Mouse (Mus musculus) CH12.LX (cell line): Measurements from ENCODE around the gene Rpl7l1. TPM values are rescaled to one million over a fixed set of nuclear protein-coding genes. Genes with fewer than 3 reads are reported as not detected.

Source experiments
- DNase-seq: peaks from one replicate; pipeline ENCODE4 v3.0.0-alpha.2; 2013; ENCODE audit errors: extremely low read depth
- H3K27ac ChIP-seq: 2 replicates; pipeline ENCODE4 v1.5.1; 2012; ENCODE audit warnings: low read depth, mild to moderate bottlenecking, control low read depth, moderate library complexity; ENCODE audit not compliant: insufficient read depth
- H3K27me3 ChIP-seq: replicated peaks from 2 replicates; pipeline ENCODE3; 2012; ENCODE audit warnings: inconsistent platforms
- H3K36me3 ChIP-seq, 2 experiments: replicated peaks in 1 of 2; 2 replicates each; pipeline versions ENCODE3 to v1.6.1; 2012; ENCODE audit warnings: inconsistent platforms in 1 of 2, low read length in 1 of 2, mild to moderate bottlenecking in 1 of 2, mixed read lengths in 1 of 2, moderate library complexity in 1 of 2; ENCODE audit not compliant: control insufficient read depth in 1 of 2, insufficient read depth in 1 of 2
- H3K4me1 ChIP-seq, 2 experiments: 2 replicates each; pipeline ENCODE4 v1.6.1; 2012; ENCODE audit warnings: inconsistent platforms in 1 of 2, moderate library complexity in 1 of 2; ENCODE audit not compliant: insufficient read depth in 2 of 2, control insufficient read depth in 1 of 2
- H3K4me2 ChIP-seq: 2 replicates; pipeline ENCODE4 v1.6.1; 2012; ENCODE audit warnings: low read depth, mild to moderate bottlenecking, control low read depth; ENCODE audit not compliant: poor library complexity, insufficient read depth, severe bottlenecking
- H3K4me3 ChIP-seq, 3 experiments: fragments of 150-350 bp in 1 of 3; sonication (generic) in 1 of 3; replicated peaks in 1 of 3; 2 replicates each; pipeline versions ENCODE3 to v1.5.1; 2011 to 2012; ENCODE audit warnings: low read depth in 2 of 3, low read length in 2 of 3, mild to moderate bottlenecking in 2 of 3, moderate library complexity in 2 of 3, control low read depth in 1 of 3, improper control_type of control experiment in 1 of 3, inconsistent platforms in 1 of 3, mixed read lengths in 1 of 3; ENCODE audit not compliant: poor library complexity in 1 of 3
- H3K79me2 ChIP-seq: replicated peaks from 2 replicates; pipeline ENCODE4 v1.6.1; 2012; ENCODE audit warnings: mild to moderate bottlenecking, moderate library complexity; ENCODE audit not compliant: control insufficient read depth, poor library complexity, insufficient read depth, severe bottlenecking; ENCODE audit errors: extremely low read depth
- H3K9ac ChIP-seq: 2 replicates; pipeline ENCODE4 v1.6.1; 2012; ENCODE audit warnings: low read depth, mild to moderate bottlenecking, control low read depth, moderate library complexity; ENCODE audit not compliant: insufficient read depth
- H3K9me3 ChIP-seq: replicated peaks from 2 replicates; pipeline ENCODE3; 2012; ENCODE audit warnings: low read length, inconsistent platforms, mixed read lengths
- CTCF ChIP-seq, 2 experiments: IDR thresholded peaks in 1 of 2; conservative IDR thresholded peaks in 1 of 2; 2 replicates each; pipeline ENCODE4 v1.5.1; 2011 to 2012; ENCODE audit warnings: low read depth in 2 of 2, low read length in 2 of 2, improper control_type of control experiment in 1 of 2, inconsistent platforms in 1 of 2, mild to moderate bottlenecking in 1 of 2, moderate library complexity in 1 of 2
- GABPA ChIP-seq: IDR thresholded peaks from 2 replicates; pipeline ENCODE4 v1.6.1; 2012; ENCODE audit warnings: low read depth, low read length, improper control_type of control experiment, inconsistent platforms; ENCODE audit not compliant: insufficient replicate concordance
- KAT2A ChIP-seq: IDR thresholded peaks from 2 replicates; pipeline ENCODE4 v1.6.1; 2012; ENCODE audit warnings: low read length, improper control_type of control experiment, inconsistent platforms; ENCODE audit not compliant: insufficient replicate concordance
- MEF2A ChIP-seq: IDR thresholded peaks from 2 replicates; pipeline ENCODE4 v1.6.1; 2014; ENCODE audit warnings: low read depth, mild to moderate bottlenecking, inconsistent platforms, low read length, improper control_type of control experiment, borderline replicate concordance
- MYC ChIP-seq: IDR thresholded peaks from 2 replicates; pipeline ENCODE4 v1.6.1; 2011; ENCODE audit warnings: low read depth, mild to moderate bottlenecking, improper control_type of control experiment, low read length
- RAD21 ChIP-seq: IDR thresholded peaks from 2 replicates; pipeline ENCODE4 v1.6.1; 2011; ENCODE audit warnings: low read depth, mild to moderate bottlenecking, low read length, improper control_type of control experiment, moderate library complexity
- SIN3A ChIP-seq: IDR thresholded peaks from 2 replicates; pipeline ENCODE4 v1.6.1; 2012; ENCODE audit warnings: low read length, improper control_type of control experiment, inconsistent platforms
- SMC3 ChIP-seq: IDR thresholded peaks from 2 replicates; pipeline ENCODE4 v1.6.1; 2011; ENCODE audit warnings: low read depth, low read length, improper control_type of control experiment
- ZC3H11A ChIP-seq: IDR thresholded peaks from 2 replicates; pipeline ENCODE4 v1.6.1; 2012; ENCODE audit warnings: low read depth, mild to moderate bottlenecking, inconsistent platforms, low read length, improper control_type of control experiment
- dilution Hi-C: fragments of 300-500 bp; cut with MboI; formaldehyde crosslinking; loops from 2 replicates; pipeline ENCODE4 v1.14.3; 2020; ENCODE audit warnings: low sequenced_read_pairs; ENCODE audit not compliant: extremely low pct_unique_long_range_greater_than_20kb, extremely low pct_ligation_motif_present
- in situ Hi-C: fragments of 300-500 bp; cut with MboI; formaldehyde crosslinking; loops from 3 replicates; pipeline ENCODE4 v1.14.3; 2019; ENCODE audit warnings: low sequenced_read_pairs, low pct_ligation_motif_present, low pct_unique_long_range_greater_than_20kb, mixed read lengths
- polyA plus RNA-seq: library from polyadenylated mRNA; unstranded; fragments of >175 nt; gene quantifications from 2 replicates; pipeline ENCODE4 v1.2.1, GENCODE M21; 2012; ENCODE audit warnings: low read depth; ENCODE audit not compliant: insufficient read length
- total RNA-seq, 2 experiments: library from RNA; depleted of rRNA; stranded (reverse); fragments of 300-350 nt in 1 of 2; fragments of >200 nt in 1 of 2; gene quantifications; 2 replicates each; pipeline ENCODE4 v1.2.3; 2012 to 2014

Rpl7l1 gene
- total and polyA plus RNA-seq, 3 experiments = 160 to 296 (median 261) TPM

DNA sequence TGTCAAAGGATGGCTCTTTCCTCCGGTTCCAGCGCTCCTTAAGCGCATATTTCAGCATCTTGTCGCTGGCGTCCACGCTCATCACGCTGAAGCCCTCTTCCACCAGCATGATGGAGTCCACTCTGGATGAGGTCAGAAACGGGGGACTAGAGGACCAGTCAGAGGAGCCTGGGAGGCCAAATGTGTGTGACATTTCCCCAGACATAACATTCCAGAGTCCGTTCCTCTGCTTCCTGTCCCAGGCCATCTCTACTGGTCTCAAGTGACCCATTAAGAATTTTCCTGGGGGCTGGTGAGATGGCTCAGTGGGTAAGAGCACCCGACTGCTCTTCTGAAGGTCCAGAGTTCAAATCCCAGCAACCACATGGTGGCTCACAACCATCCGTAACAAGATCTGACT lies 55.2 kb downstream of the Rpl7l1 start:
- Histone ChIP-seq H3K9ac (no peak overlapping the region), H3K4me2 (no peak overlapping the region)

DNA sequence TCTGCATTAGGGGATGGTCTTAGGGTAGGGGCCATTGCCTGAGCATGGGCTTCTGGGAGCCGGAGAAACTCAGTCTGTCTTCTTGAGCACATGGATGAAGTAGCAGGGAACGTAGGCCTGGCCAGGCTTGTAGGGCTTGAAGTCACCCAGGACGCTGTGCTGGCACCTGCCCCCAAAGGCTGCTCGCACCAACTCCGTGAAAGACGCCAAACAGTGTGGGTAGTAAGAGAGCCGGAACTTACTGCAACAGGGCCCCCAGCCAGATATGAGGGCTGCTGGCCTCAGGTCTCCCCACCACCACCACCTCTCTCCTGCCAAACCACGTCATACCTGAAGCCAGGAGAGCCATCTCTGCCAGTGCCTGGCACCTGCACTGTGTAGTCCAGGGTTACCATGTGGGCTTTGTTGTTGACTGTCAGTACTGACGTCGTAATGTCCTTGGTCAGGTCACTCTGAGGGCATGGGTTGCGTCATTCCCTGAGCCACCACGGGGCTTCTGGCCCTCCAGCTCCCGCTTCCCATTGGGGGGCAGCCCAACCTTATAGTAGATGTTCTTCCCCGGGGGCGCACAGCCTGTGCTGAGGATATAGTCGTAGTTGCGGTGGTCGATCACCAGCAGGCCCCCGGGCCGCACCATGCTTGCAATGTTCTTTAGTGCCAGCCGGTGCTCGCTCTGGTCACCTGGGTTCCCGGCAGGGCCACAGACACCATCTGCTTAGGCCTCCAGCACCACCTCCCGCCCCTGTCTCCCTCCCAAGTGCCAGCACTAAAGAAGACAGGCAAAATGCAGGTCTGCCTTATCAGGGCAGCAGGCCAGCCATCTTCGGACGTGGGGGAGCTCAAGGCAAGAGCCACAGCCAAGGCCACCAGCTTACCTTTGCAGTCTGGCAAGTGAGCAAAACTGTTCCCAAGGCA lies 56.5 kb downstream of the Rpl7l1 start:
- TF ChIP-seq CTCF (conservative IDR thresholded peaks at IDR 0.05 in 1 of 2, IDR thresholded peaks at IDR 0.05 in 1 of 2; ENCODE audit: low read depth in 2 of 2, low read length in 2 of 2) = 0 out of 4 replicates have a peak, but pooled peaks of 1 of the 2 experiments have one; percentile 0
- no peak for TF ChIP-seq SIN3A
- peaks cover 6 to 11% of the 10 kb centered on the region in 2 experiments for H3K4me1 ChIP-seq
- peaks cover 44 to 68% of the 10 kb centered on the region in 2 experiments for H3K36me3 ChIP-seq
- no peak overlapping the region for H3K27ac ChIP-seq
- no peak overlapping the region for H3K4me3 ChIP-seq
- no peak for DNase-seq
- dilution Hi-C loops (no loop called here), in situ Hi-C loops (no loop called here)
- H3K9me3 ChIP-seq = no peaks in the 10 kb centered on the region
- H3K4me2 ChIP-seq = no peak overlapping the region
- no peaks in the 10 kb centered on the region for H3K79me2 ChIP-seq
- no peaks in the 10 kb centered on the region for H3K27me3 ChIP-seq
- H3K9ac ChIP-seq = no peak overlapping the region

More for the DNA sequence above, 55.2 kb downstream of the Rpl7l1 start:
- H3K27me3 ChIP-seq = no peaks in the 10 kb centered on the region
- in situ Hi-C loops = no loop called here
- TF ChIP-seq KAT2A (no peak), MEF2A (no peak)
- TF ChIP-seq, all 38 proteins: peak for 0
- H3K27ac ChIP-seq = no peak overlapping the region
- no peaks in the 10 kb centered on the region for H3K79me2 ChIP-seq
- peaks cover 3% of the 10 kb centered on the region in 2 experiments for H3K4me1 ChIP-seq
- no peak overlapping the region for H3K4me3 ChIP-seq
- DNase-seq = no peak
- dilution Hi-C loops = no loop called here
- peaks cover 31 to 55% of the 10 kb centered on the region in 2 experiments for H3K36me3 ChIP-seq
- H3K9me3 ChIP-seq = no peaks in the 10 kb centered on the region

DNA sequence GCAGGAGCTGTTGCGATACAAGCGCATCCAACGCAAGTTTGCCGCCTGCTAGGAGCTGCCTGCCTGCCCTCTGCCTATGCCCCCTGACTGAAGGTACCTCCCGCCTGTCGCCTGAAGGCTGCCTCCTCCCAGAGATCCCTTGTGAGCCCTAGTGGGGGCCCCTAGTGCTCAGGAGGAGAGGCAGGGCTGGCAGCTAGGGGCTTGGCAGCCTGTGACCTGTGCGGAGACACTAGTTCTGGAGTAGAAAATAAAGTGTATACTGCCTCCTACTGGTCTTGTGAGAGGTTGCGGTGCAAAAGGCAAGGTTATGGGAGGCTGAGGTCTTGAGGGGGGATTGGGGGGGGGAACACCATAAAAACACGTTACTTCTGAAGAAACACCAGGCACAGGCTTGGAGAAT lies 57.2 kb downstream of the Rpl7l1 start:
- no peak overlapping the region for H3K27ac ChIP-seq
- no peak for DNase-seq
- no peak overlapping the region for H3K9ac ChIP-seq
- dilution Hi-C loops (no loop called here), in situ Hi-C loops (no loop called here)
- H3K36me3 ChIP-seq = peaks cover 46 to 75% of the 10 kb centered on the region in 2 experiments
- TF ChIP-seq CTCF (conservative IDR thresholded peaks at IDR 0.05 in 1 of 2, IDR thresholded peaks at IDR 0.05 in 1 of 2; ENCODE audit: low read depth in 2 of 2, low read length in 2 of 2) = peak; percentile 20 to 78; a peak in 2 of 4 replicates
- no peak for TF ChIP-seq MYC
- TF ChIP-seq ZC3H11A = peak; percentile 25; the same call in 1 of the 2 replicates
- TF ChIP-seq SMC3 = peak; percentile 68
- no peak for TF ChIP-seq GABPA
- TF ChIP-seq RAD21 = peak; percentile 74
- no peak overlapping the region for H3K4me2 ChIP-seq
- peaks cover 6 to 11% of the 10 kb centered on the region in 2 experiments for H3K4me1 ChIP-seq
- H3K4me3 ChIP-seq = no peak overlapping the region
- H3K9me3 ChIP-seq = no peaks in the 10 kb centered on the region
- H3K27me3 ChIP-seq = no peaks in the 10 kb centered on the region
- H3K79me2 ChIP-seq = no peaks in the 10 kb centered on the region
